Mouse (Mus musculus): ENCODE data around the gene Ms4a6d.
"Not testable (repeated sequence)": the region's sequence is repeated elsewhere in the genome, so short reads cannot be mapped to it uniquely, and the experiment has no call there.

Ms4a6d gene

GRCm38 (mm10) chr19:11604603-11605002 lies at the start of gene Ms4a6d:
Ms4a6d (minus strand) TSS chr19:11604849.
- no peak for DNase-seq (ENCODE audit: low spot score)

GRCm38 (mm10) chr19:11649564-11649963 lies 44.9 kb upstream of the Ms4a6d start:
- DNase-seq (ENCODE audit: low spot score) = no peak

GRCm38 (mm10) chr19:11646166-11646565 lies 41.5 kb upstream of the Ms4a6d start:
- no peak for DNase-seq (ENCODE audit: low spot score)

GRCm38 (mm10) chr19:11640732-11641131 lies 36.1 kb upstream of the Ms4a6d start, which contains the start of gene Ms4a3:
Ms4a3 (minus strand) TSS chr19:11640851.
- no peak for DNase-seq (ENCODE audit: low spot score)

GRCm38 (mm10) chr19:11639038-11639437 lies 34.4 kb upstream of the Ms4a6d start:
- no peak for DNase-seq (ENCODE audit: low spot score)

- no peak for DNase-seq (ENCODE audit: low spot score)
Measured at GRCm38 (mm10) chr19:11635572-11635971, 30.9 kb upstream of the Ms4a6d start.

- DNase-seq (ENCODE audit: low spot score) = no peak
Measured at GRCm38 (mm10) chr19:11634330-11634729, 29.7 kb upstream of the Ms4a6d start.

- no peak for DNase-seq (ENCODE audit: low spot score)
Measured at GRCm38 (mm10) chr19:11633732-11634131, 29.1 kb upstream of the Ms4a6d start.

- DNase-seq (ENCODE audit: low spot score) = no peak
Measured at GRCm38 (mm10) chr19:11625231-11625630, 20.6 kb upstream of the Ms4a6d start.

- DNase-seq (ENCODE audit: low spot score) = no peak
Measured at GRCm38 (mm10) chr19:11624800-11625199, 20.2 kb upstream of the Ms4a6d start.

- no peak for DNase-seq (ENCODE audit: low spot score)
Measured at GRCm38 (mm10) chr19:11623551-11623950, 18.9 kb upstream of the Ms4a6d start, which contains the start of gene Ms4a2. Ms4a2 (minus strand) TSS chr19:11623719.

GRCm38 (mm10) chr19:11617983-11618382 lies 13.3 kb upstream of the Ms4a6d start:
- DNase-seq (ENCODE audit: low spot score) = no peak

GRCm38 (mm10) chr19:11614805-11615204 lies 10.2 kb upstream of the Ms4a6d start:
- DNase-seq (ENCODE audit: low spot score) = no peak

- no peak for DNase-seq (ENCODE audit: low spot score)
Measured at GRCm38 (mm10) chr19:11613776-11614443, 9.3 kb upstream of the Ms4a6d start.

GRCm38 (mm10) chr19:11613084-11613483 lies 8.4 kb upstream of the Ms4a6d start:
- DNase-seq (ENCODE audit: low spot score) = no peak

- DNase-seq (ENCODE audit: low spot score) = no peak
Measured at GRCm38 (mm10) chr19:11612293-11612692, 7.6 kb upstream of the Ms4a6d start.

- DNase-seq (ENCODE audit: low spot score) = peak; percentile 30
Measured at GRCm38 (mm10) chr19:11611541-11611945, 6.9 kb upstream of the Ms4a6d start.

- DNase-seq (ENCODE audit: low spot score) = no peak
Measured at GRCm38 (mm10) chr19:11608172-11608571, 3.5 kb upstream of the Ms4a6d start.

GRCm38 (mm10) chr19:11602026-11602425 lies 2.6 kb downstream of the Ms4a6d start:
- DNase-seq (ENCODE audit: low spot score) = peak; percentile 23

- no peak for DNase-seq (ENCODE audit: low spot score)
Measured at GRCm38 (mm10) chr19:11601349-11601748, 3.3 kb downstream of the Ms4a6d start.

- DNase-seq (ENCODE audit: low spot score) = no peak
Measured at GRCm38 (mm10) chr19:11589891-11590449, 14.7 kb downstream of the Ms4a6d start.

GRCm38 (mm10) chr19:11589205-11589604 lies 15.4 kb downstream of the Ms4a6d start:
- DNase-seq (ENCODE audit: low spot score) = no peak

GRCm38 (mm10) chr19:11574965-11575364 lies 29.7 kb downstream of the Ms4a6d start:
- no peak for DNase-seq (ENCODE audit: low spot score)

GRCm38 (mm10) chr19:11559560-11559959 lies 45.1 kb downstream of the Ms4a6d start:
- not testable (repeated sequence) for DNase-seq (ENCODE audit: low spot score)
